Mouse (Mus musculus) ES-E14 (cell line): ENCODE data around the gene Myo16.

ENCODE experiments used
- HCFC1 ChIP-seq: IDR thresholded peaks from 2 replicates; pipeline ENCODE4 v1.6.1; 2012; ENCODE audit warnings: low read length, inconsistent platforms, borderline replicate concordance; ENCODE audit not compliant: insufficient read depth
- ZC3H11A ChIP-seq: IDR thresholded peaks from 2 replicates; pipeline ENCODE4 v1.6.1; 2012; ENCODE audit warnings: low read depth, mild to moderate bottlenecking, inconsistent platforms, low read length, borderline replicate concordance

DNA sequence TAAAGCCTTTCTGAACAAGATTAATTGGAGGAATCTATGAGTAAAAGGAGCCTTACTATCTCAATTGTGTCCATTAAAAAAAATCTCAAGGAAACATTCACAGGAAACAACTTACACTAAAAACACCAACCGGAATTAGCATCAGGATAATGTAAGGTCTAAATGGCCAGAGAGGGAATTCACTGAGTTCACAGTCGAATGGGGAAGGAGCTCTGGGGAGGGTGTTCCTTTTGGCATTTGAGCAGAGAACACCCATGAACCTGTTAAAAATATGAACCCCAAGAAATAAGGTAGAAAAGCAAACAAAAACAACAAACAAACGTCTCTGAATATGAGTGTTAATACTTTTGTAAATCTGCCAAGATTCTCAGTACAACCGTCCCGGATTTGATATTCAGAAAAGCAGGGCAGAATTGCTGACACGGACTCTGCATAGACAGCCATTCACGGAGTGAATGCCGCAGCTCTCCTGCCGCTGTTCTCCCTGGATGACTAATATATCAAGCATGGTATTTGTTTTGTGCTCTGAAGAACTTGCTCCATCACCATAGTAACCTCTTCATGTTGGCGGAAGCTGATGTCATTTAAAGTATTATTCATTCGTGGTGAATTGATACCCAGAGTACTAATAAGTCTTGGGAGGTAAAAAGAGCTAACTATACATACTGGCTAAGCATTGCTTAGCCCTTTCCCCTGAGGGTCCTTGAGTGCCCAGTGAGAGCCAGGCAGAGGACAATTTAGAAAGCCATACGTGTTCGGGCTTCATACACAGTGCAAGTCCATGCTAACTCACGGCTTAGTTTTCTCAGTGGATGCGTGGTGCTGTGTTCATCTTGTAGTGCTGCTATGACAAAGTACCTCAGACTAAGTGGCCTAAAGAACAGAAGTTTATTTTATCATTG lies 22.9 kb upstream of the Myo16 start:
- TF ChIP-seq HCFC1 = no peak
- no peak for TF ChIP-seq ZC3H11A
